Mouse (Mus musculus): ENCODE data around the gene Lsamp. TPM values are rescaled to one million over a fixed set of nuclear protein-coding genes. Genes with fewer than 3 reads are reported as not detected.

Lsamp gene
- total RNA-seq, 4 experiments from 2014 or later, result 237 to 252 (median 248) TPM

GRCm38 (mm10) chr16:40942266-40942665 lies 958.1 kb downstream of the Lsamp start:
- DNase-seq (ENCODE audit: low spot score in 2 of 2), result no peak

GRCm38 (mm10) chr16:40945834-40946233 lies 961.7 kb downstream of the Lsamp start:
- DNase-seq (ENCODE audit: low spot score in 2 of 2), result no peak

GRCm38 (mm10) chr16:40948013-40948412 lies 963.9 kb downstream of the Lsamp start:
- no peak for DNase-seq (ENCODE audit: low spot score in 2 of 2)

GRCm38 (mm10) chr16:40959211-40959610 lies 975.0 kb downstream of the Lsamp start:
- DNase-seq (ENCODE audit: low spot score in 2 of 2), result no peak

GRCm38 (mm10) chr16:40960586-40960985 lies 976.4 kb downstream of the Lsamp start:
- DNase-seq (ENCODE audit: low spot score in 2 of 2), result no peak

GRCm38 (mm10) chr16:40968088-40968860 lies 984.1 kb downstream of the Lsamp start:
- peak; percentile 80 to 87 for DNase-seq (ENCODE audit: low spot score in 2 of 2)

- peak in 1 of 2 experiments; percentile 61 for DNase-seq (ENCODE audit: low spot score in 2 of 2)
Observed at GRCm38 (mm10) chr16:40971382-40971781, 987.2 kb downstream of the Lsamp start.

GRCm38 (mm10) chr16:40974084-40974483 lies 989.9 kb downstream of the Lsamp start:
- DNase-seq (ENCODE audit: low spot score in 2 of 2), result no peak

GRCm38 (mm10) chr16:40983026-40983425 lies 998.9 kb downstream of the Lsamp start:
- DNase-seq (ENCODE audit: low spot score in 2 of 2), result no peak

- no peak for DNase-seq (ENCODE audit: low spot score in 2 of 2)
Observed at GRCm38 (mm10) chr16:41007569-41007968, 1023.4 kb downstream of the Lsamp start.

GRCm38 (mm10) chr16:41034746-41035145 lies 1050.6 kb downstream of the Lsamp start:
- DNase-seq (ENCODE audit: low spot score in 2 of 2), result no peak

- no peak for DNase-seq (ENCODE audit: low spot score in 2 of 2)
Observed at GRCm38 (mm10) chr16:41041686-41042085, 1057.5 kb downstream of the Lsamp start.

GRCm38 (mm10) chr16:41063270-41063857 lies 1079.2 kb downstream of the Lsamp start:
- DNase-seq (ENCODE audit: low spot score in 2 of 2), result no peak

GRCm38 (mm10) chr16:41073470-41073869 lies 1089.3 kb downstream of the Lsamp start:
- DNase-seq (ENCODE audit: low spot score in 2 of 2), result no peak

- DNase-seq (ENCODE audit: low spot score in 2 of 2), result no peak
Observed at GRCm38 (mm10) chr16:41088648-41089047, 1104.5 kb downstream of the Lsamp start.

- DNase-seq (ENCODE audit: low spot score in 2 of 2), result no peak
Observed at GRCm38 (mm10) chr16:41090092-41090491, 1105.9 kb downstream of the Lsamp start.

- no peak for DNase-seq (ENCODE audit: low spot score in 2 of 2)
Observed at GRCm38 (mm10) chr16:41091259-41091658, 1107.1 kb downstream of the Lsamp start.

GRCm38 (mm10) chr16:41102805-41103204 lies 1118.6 kb downstream of the Lsamp start:
- DNase-seq (ENCODE audit: low spot score in 2 of 2), result no peak

GRCm38 (mm10) chr16:41124361-41124760 lies 1140.2 kb downstream of the Lsamp start:
- no peak for DNase-seq (ENCODE audit: low spot score in 2 of 2)

- DNase-seq (ENCODE audit: low spot score in 2 of 2), result peak in 1 of 2 experiments; percentile 10
Observed at GRCm38 (mm10) chr16:41125051-41125450, 1140.9 kb downstream of the Lsamp start.

- peak in 1 of 2 experiments; percentile 19 for DNase-seq (ENCODE audit: low spot score in 2 of 2)
Observed at GRCm38 (mm10) chr16:41131053-41131452, 1146.9 kb downstream of the Lsamp start.

GRCm38 (mm10) chr16:41172839-41173238 lies 1188.7 kb downstream of the Lsamp start:
- no peak for DNase-seq (ENCODE audit: low spot score in 2 of 2)

- DNase-seq (ENCODE audit: low spot score in 2 of 2), result no peak
Observed at GRCm38 (mm10) chr16:41179557-41179956, 1195.4 kb downstream of the Lsamp start.
